Mouse (Mus musculus) lung, embryonic 15.5 days (tissue): ENCODE data around the gene Abhd18. TPM values are rescaled to one million over a fixed set of nuclear protein-coding genes. Genes with fewer than 3 reads are reported as not detected.
A peak's percentile ranks its signal among the peaks of the same experiment; 100 is the strongest.
"Not testable (repeated sequence)": the region's sequence is repeated elsewhere in the genome, so short reads cannot be mapped to it uniquely, and the experiment has no call there.

Experiments
- ATAC-seq: fragments of 200-750 bp; cut with Nextera tagmentation; 2 replicates; pipeline ENCODE4 v1.8.0; 2017; ENCODE audit warnings: moderate number of reproducible peaks, borderline replicate concordance; ENCODE audit not compliant: low FRiP score, low TSS enrichment; ENCODE audit errors: extremely low read depth
- H3K27ac ChIP-seq: fragments of 300-500 bp; sonication (generic); 2 replicates; pipeline ENCODE4 v1.5.1; 2015; ENCODE audit warnings: moderate library complexity, mild to moderate bottlenecking, inconsistent platforms
- H3K27me3 ChIP-seq: fragments of 300-500 bp; sonication (generic); 2 replicates; pipeline ENCODE4 v1.6.1; 2015; ENCODE audit warnings: inconsistent platforms
- H3K36me3 ChIP-seq: fragments of 300-500 bp; sonication (generic); 2 replicates; pipeline ENCODE4 v1.6.1; 2015; ENCODE audit warnings: inconsistent platforms
- H3K4me1 ChIP-seq: fragments of 300-500 bp; sonication (generic); 2 replicates; pipeline ENCODE4 v1.6.1; 2015; ENCODE audit warnings: inconsistent platforms
- H3K4me2 ChIP-seq: fragments of 300-500 bp; sonication (generic); 2 replicates; pipeline ENCODE4 v1.6.1; 2015; ENCODE audit warnings: inconsistent platforms, mild to moderate bottlenecking, moderate library complexity
- H3K4me3 ChIP-seq: fragments of 300-500 bp; sonication (generic); 2 replicates; pipeline ENCODE4 v1.5.1; 2015; ENCODE audit warnings: mild to moderate bottlenecking, inconsistent platforms
- H3K9ac ChIP-seq: fragments of 300-500 bp; sonication (generic); 2 replicates; pipeline ENCODE4 v1.6.1; 2015; ENCODE audit warnings: inconsistent platforms
- H3K9me3 ChIP-seq: fragments of 300-500 bp; sonication (generic); 2 replicates; pipeline ENCODE4 v1.6.1; 2016; ENCODE audit warnings: inconsistent platforms
- WGBS: fragments of 180-500 bp; shearing (Covaris S2); methylation state at CpG from one replicate; pipeline ENCODE4 v1.1.7; 2015; 5-methylcytosine and 5-hydroxymethylcytosine counted together
- polyA plus RNA-seq: library from polyadenylated mRNA; unstranded; fragments of >200 nt; fragmentation: Nextera tagmentation; extraction: Ambion mirVana; gene quantifications from 2 replicates; pipeline ENCODE4 v1.2.1, GENCODE M21; 2015

Gene Abhd18
- 6.5 and 6.8 TPM in 2 replicates for polyA plus RNA-seq

- not testable (repeated sequence) for H3K4me1 ChIP-seq, ATAC-seq, H3K27me3 ChIP-seq, H3K9me3 ChIP-seq, H3K36me3 ChIP-seq
- Histone ChIP-seq H3K4me2 (peak within 1 kb of the TSS; percentile 77), H3K9ac (peak within 1 kb of the TSS; percentile 44), H3K4me3 (peak within 1 kb of the TSS; percentile 54), H3K27ac (peak within 1 kb of the TSS; percentile 55)
- WGBS, result 0% methylated on average over 2 of the region's 4 CpGs
Observed at GRCm38 (mm10) chr3:40846957-40847017, at the start of gene Abhd18. Abhd18 (plus strand) TSS chr3:40846970.

DNA sequence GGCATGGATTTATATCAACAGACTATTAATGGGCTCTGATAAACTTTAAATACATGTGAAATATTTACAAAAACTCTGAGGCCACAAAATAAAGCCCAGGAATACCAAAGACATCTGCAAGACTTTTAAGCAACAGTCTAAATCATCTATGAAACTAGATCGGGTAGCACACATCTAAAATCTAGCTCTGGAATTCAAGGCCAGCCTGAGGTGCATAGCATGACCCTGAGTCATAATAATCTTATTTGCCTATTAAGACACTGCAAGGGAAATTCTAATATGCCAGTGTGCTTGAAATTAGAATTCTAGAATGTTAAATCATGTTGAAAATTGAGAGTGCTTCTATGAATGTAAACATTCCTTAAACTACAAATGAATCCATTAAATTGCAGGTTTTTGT lies 48.7 kb upstream of the Abhd18 start:
- H3K9ac ChIP-seq, result no peak overlapping the region
- H3K4me1 ChIP-seq, result peaks cover 12% of the 10 kb centered on the region; the same call in 1 of the 2 replicates
- H3K4me2 ChIP-seq, result no peak overlapping the region
- no peak overlapping the region for H3K4me3 ChIP-seq
- H3K9me3 ChIP-seq, result no peaks in the 10 kb centered on the region
- H3K27me3 ChIP-seq, result no peaks in the 10 kb centered on the region
- peaks cover 4% of the 10 kb centered on the region; the same call in 1 of the 2 replicates for H3K36me3 ChIP-seq
- H3K27ac ChIP-seq, result no peak overlapping the region
- 61% methylated on average over 1 of the region's 1 CpGs for WGBS
- ATAC-seq, result no peak

- ATAC-seq, result no peak
- Histone ChIP-seq H3K9me3 (no peaks in the 10 kb centered on the region), H3K4me2 (no peak overlapping the region)
Observed at GRCm38 (mm10) chr3:40798500-40798899, 48.3 kb upstream of the Abhd18 start.

DNA sequence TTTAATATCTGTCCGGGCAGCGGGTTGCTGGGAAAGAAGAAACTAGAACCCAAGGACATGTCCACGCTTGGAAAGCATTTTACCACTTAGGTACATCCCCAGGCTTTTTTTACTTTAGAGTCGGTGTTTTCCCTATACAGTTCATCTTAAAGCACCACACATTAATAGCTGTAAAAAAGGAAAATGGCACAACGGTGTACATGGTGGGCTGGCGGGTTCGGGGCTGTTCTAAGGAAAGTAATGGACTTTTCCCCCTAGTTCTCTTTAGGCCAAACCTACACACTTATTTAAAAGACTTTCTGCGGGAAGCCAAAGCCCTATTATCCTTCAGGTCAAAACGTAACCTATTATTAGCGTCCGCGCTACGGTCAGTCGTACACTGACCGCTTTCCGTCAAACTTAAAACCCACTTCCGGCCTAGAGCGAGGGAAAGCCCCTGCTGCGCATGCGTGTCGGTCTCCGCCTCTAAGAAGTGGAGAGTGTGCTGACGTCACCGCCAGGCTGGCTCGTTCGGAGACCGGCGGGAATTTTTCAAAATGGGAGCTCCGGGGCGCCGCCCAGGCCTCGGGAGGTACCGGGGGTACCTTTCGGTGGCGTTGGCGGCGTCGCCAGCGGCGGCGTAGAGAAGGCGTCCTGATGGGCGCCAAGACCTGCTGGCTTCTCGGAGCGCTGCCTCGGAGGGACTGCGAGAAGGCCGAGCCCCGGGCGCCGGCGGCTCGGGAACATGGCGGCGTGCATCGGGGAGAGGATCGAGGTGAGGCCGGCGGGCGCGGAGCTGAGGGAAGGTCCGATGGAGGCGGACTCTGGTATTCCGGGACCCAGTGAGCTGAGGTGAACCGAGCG lies 47.0 kb upstream of the Abhd18 start, which contains the start of gene Plk4:
Gene Plk4, plus strand, starts transcription at position 490 of the 843 bp plus-strand sequence.
- H3K9me3 ChIP-seq, result no peaks in the 10 kb centered on the region
- peaks cover 4% of the 10 kb centered on the region; the same call in 1 of the 2 replicates for H3K36me3 ChIP-seq
- H3K27me3 ChIP-seq, result no peaks in the 10 kb centered on the region
- ATAC-seq, result peak; percentile 99
- H3K27ac ChIP-seq, result peak within 1 kb of the TSS; percentile 77
- peak within 1 kb of the TSS; percentile 82 for H3K4me2 ChIP-seq
- WGBS, result 2% methylated on average over 66 of the region's 66 CpGs
- H3K9ac ChIP-seq, result peak within 1 kb of the TSS; percentile 83
- peaks cover 12% of the 10 kb centered on the region; the same call in 1 of the 2 replicates for H3K4me1 ChIP-seq
- H3K4me3 ChIP-seq, result peak within 1 kb of the TSS; percentile 95

More at GRCm38 (mm10) chr3:40798500-40798899, 48.3 kb upstream of the Abhd18 start:
- WGBS, result 39% methylated on average over 7 of the region's 7 CpGs
- Histone ChIP-seq H3K4me3 (no peak overlapping the region), H3K27me3 (no peaks in the 10 kb centered on the region), H3K36me3 (peaks cover 4% of the 10 kb centered on the region; the same call in 1 of the 2 replicates), H3K9ac (no peak overlapping the region), H3K4me1 (peaks cover 12% of the 10 kb centered on the region; the same call in 1 of the 2 replicates), H3K27ac (no peak overlapping the region)

- Histone ChIP-seq H3K9ac (peak overlapping the region; percentile 83), H3K27ac (peak overlapping the region; percentile 77), H3K36me3 (peaks cover 10% of the 10 kb centered on the region), H3K27me3 (no peaks in the 10 kb centered on the region), H3K4me2 (peak overlapping the region; percentile 82), H3K4me3 (peak overlapping the region; percentile 95), H3K4me1 (peaks cover 12% of the 10 kb centered on the region; the same call in 1 of the 2 replicates), H3K9me3 (no peaks in the 10 kb centered on the region)
- WGBS, result under 1% methylated on average over 37 of the region's 37 CpGs
- peak; percentile 78 for ATAC-seq
Observed at GRCm38 (mm10) chr3:40800373-40800823, 46.4 kb upstream of the Abhd18 start.

DNA sequence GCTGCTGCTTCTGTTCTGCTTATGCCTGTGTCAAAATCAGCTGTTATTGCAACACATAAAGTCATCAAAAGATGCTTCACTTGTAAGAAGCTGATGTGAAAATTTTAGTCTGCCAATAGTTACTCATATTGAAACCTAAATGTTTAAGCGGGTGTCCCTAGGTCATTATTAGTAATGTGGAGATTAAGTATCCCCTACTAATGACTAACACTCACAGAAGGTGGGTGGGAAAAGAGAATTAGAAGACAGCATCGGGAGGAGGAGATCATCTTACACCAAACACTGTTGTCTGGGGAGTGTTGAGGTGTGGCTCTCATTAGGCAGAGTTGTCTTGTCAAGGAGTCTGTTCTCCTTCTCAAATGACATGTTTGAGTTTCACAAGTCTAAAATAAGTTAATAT lies 39.9 kb upstream of the Abhd18 start:
- Histone ChIP-seq H3K9me3 (no peaks in the 10 kb centered on the region), H3K4me2 (no peak overlapping the region), H3K4me3 (no peak overlapping the region), H3K27ac (no peak overlapping the region), H3K36me3 (peaks cover 53% of the 10 kb centered on the region), H3K4me1 (no peaks in the 10 kb centered on the region), H3K9ac (no peak overlapping the region), H3K27me3 (no peaks in the 10 kb centered on the region)
- 65% methylated on average over 2 of the region's 2 CpGs for WGBS
- ATAC-seq, result no peak

DNA sequence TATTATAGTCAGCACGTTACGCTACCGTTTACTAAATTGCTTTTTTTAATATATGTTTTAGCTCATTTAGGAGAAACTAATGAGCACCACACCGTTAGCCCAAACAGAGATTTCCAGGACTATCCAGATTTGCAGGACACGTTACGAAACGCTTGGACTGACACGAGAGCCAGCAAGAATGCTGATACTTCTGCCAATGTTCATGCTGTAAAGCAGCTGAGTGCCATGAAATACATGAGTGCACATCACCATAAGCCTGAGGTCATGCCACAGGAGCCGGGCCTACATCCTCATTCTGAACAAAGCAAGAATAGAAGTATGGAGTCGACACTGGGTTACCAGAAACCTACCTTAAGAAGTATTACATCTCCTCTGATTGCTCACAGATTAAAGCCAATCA lies 38.1 kb upstream of the Abhd18 start:
- Histone ChIP-seq H3K9ac (no peak overlapping the region), H3K27me3 (no peaks in the 10 kb centered on the region), H3K36me3 (peaks cover 61% of the 10 kb centered on the region), H3K9me3 (no peaks in the 10 kb centered on the region), H3K4me3 (no peak overlapping the region), H3K4me1 (no peaks in the 10 kb centered on the region), H3K27ac (no peak overlapping the region), H3K4me2 (no peak overlapping the region)
- 92% methylated on average over 10 of the region's 10 CpGs for WGBS
- ATAC-seq, result no peak

DNA sequence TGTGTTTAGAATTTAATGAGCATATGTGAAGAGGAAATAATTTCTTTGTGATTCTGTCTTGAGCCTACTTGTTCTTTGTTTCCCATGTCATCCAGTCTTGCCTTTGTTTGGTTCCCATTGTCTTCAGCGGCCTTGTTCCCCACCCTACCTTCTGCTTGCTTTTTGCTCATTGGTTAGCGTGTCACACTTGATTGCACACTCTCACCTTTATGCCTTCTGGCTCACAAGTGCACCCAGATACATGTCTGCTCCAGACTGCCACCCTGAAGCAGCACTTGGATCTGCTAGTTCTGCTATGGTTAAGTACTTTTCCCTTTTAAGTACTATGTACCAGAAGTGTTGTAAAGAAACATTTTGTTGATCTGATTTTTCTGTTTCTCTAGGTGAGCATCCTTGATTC lies 36.9 kb upstream of the Abhd18 start:
- H3K4me1 ChIP-seq, result no peaks in the 10 kb centered on the region
- H3K9ac ChIP-seq, result no peak overlapping the region
- no peak for ATAC-seq
- no peak overlapping the region for H3K4me3 ChIP-seq
- H3K4me2 ChIP-seq, result no peak overlapping the region
- H3K9me3 ChIP-seq, result no peaks in the 10 kb centered on the region
- H3K36me3 ChIP-seq, result peaks cover 67% of the 10 kb centered on the region
- H3K27ac ChIP-seq, result no peak overlapping the region
- 89% methylated on average over 2 of the region's 2 CpGs for WGBS
- H3K27me3 ChIP-seq, result no peaks in the 10 kb centered on the region

DNA sequence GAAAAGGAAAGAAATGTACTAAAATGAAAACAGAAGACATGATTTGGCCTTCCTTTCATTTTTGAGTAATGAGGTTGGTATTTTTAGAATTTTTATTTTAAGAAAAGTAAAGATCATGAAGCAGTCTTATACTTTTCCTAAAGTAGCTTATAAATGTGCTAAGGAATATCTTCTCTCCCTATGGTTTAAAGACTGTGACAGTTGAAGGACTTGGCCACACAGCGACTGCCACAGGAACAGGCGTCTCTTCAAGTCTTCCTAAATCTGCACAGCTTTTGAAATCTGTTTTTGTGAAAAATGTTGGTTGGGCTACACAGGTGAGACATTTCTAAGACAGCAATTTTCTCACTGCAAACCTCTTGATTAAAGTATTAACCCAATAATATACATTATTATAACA lies 33.5 kb upstream of the Abhd18 start:
- no peaks in the 10 kb centered on the region for H3K27me3 ChIP-seq
- H3K27ac ChIP-seq, result no peak overlapping the region
- H3K36me3 ChIP-seq, result peaks cover 67% of the 10 kb centered on the region
- no peaks in the 10 kb centered on the region for H3K4me1 ChIP-seq
- 85% methylated on average over 2 of the region's 2 CpGs for WGBS
- H3K4me3 ChIP-seq, result no peak overlapping the region
- no peak for ATAC-seq
- H3K9ac ChIP-seq, result no peak overlapping the region
- no peak overlapping the region for H3K4me2 ChIP-seq
- no peaks in the 10 kb centered on the region for H3K9me3 ChIP-seq

DNA sequence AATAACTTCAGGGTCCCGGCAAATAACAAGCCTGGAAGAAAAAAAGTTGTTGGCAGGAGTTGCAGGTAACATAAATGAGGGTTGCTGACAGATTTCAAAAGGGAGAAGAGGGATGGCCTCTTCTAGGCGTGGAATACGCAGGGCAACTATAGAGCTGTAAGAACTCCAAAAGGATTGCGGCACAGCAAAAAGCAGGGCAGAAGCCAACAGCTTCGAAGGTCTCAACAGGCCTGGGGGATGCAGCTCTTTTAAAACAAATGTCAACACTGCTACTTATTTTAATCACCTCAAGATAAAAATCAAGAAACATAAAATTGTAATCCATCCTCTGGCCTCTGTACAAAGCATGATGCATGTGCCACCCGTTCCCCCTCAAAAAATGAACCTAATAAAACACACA lies 1.2 kb upstream of the Abhd18 start:
- not testable (repeated sequence) for H3K9ac ChIP-seq, ATAC-seq

GRCm38 (mm10) chr3:40846473-40846956 lies 255 bp upstream of the Abhd18 start, which contains the start of gene Mfsd8:
Mfsd8 (minus strand) TSS chr3:40846886.
- ATAC-seq, result peak; percentile 99
- Histone ChIP-seq H3K9ac (peak within 1 kb of the TSS; percentile 44), H3K4me2 (peak within 1 kb of the TSS; percentile 77), H3K27ac (peak within 1 kb of the TSS; percentile 55), H3K4me3 (peak within 1 kb of the TSS; percentile 54)
- not testable (repeated sequence) for H3K9me3 ChIP-seq, H3K36me3 ChIP-seq, H3K27me3 ChIP-seq, H3K4me1 ChIP-seq
- WGBS, result under 1% methylated on average over 39 of the region's 39 CpGs

More for the DNA sequence above, 1.2 kb upstream of the Abhd18 start:
- Histone ChIP-seq H3K4me2 (peak overlapping the region; percentile 77), H3K4me3 (peak overlapping the region; percentile 54)
- H3K4me1 ChIP-seq, H3K9me3 ChIP-seq, H3K36me3 ChIP-seq, H3K27ac ChIP-seq, H3K27me3 ChIP-seq: not testable (repeated sequence)
- WGBS, result 79% methylated on average over 6 of the region's 6 CpGs

DNA sequence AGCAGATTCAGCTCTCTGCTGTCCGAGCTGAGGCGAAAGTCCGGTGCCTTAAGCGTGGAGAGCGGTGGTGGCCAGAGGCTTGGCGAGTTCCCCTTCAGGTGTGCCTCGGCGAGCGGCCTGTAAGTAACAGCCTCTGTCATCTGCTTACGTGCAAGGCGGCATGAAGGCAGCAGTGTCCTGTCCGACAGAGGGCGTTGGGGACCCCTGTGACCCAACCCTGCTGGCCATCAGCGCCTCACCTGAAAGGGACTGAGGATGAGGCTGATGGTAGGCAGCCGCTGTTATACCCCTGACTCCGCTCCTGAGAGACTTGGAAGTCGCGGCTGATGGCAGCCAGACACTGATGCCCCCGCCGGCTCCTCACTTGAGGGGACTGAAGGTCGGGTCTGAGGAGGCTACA lies 248 bp downstream of the Abhd18 start:
- H3K4me3 ChIP-seq, result peak overlapping the region; percentile 54
- H3K4me1 ChIP-seq, H3K36me3 ChIP-seq, ATAC-seq, H3K27me3 ChIP-seq, H3K27ac ChIP-seq, H3K9me3 ChIP-seq: not testable (repeated sequence)
- peak overlapping the region; percentile 77 for H3K4me2 ChIP-seq
- 1% methylated on average over 19 of the region's 21 CpGs for WGBS
- peak overlapping the region; percentile 44 for H3K9ac ChIP-seq
